Mouse (Mus musculus): ENCODE results near the gene 2310057M21Rik.

2310057M21Rik gene

GRCm38 (mm10) chr7:131318340-131318739 is 44.2 kb downstream of the 2310057M21Rik start:
- no peak for DNase-seq

- DNase-seq = no peak
Observed at GRCm38 (mm10) chr7:131317587-131317986, 45.0 kb downstream of the 2310057M21Rik start.

- no peak for DNase-seq
Observed at GRCm38 (mm10) chr7:131314493-131314892, 48.1 kb downstream of the 2310057M21Rik start.

GRCm38 (mm10) chr7:131306733-131307132 is 55.8 kb downstream of the 2310057M21Rik start:
- DNase-seq = no peak

- no peak for DNase-seq
Observed at GRCm38 (mm10) chr7:131303340-131303739, 59.2 kb downstream of the 2310057M21Rik start.

GRCm38 (mm10) chr7:131297151-131297550 is 65.4 kb downstream of the 2310057M21Rik start:
- no peak for DNase-seq

Measured in layer of hippocampus, adult 9-11 months (tissue).